Mouse (Mus musculus) embryonic facial prominence, embryonic 14.5 days (tissue): ENCODE measurements at regions not wholly inside any gene's neighbourhood (a gene's known extent, or its start where the extent isn't known, plus 50 kb on each side); places are given as distances from the start of the nearest gene placed in this dataset.

Experiments used
- ATAC-seq: fragments of 200-750 bp; cut with Nextera tagmentation; 2 replicates; pipeline ENCODE4 v1.8.0; 2017; ENCODE audit warnings: low read depth, moderate number of reproducible peaks, moderate TSS enrichment
- DNase-seq: peaks from one replicate; pipeline ENCODE4 v3.0.0-alpha.2; 2015; ENCODE audit warnings: low spot score
- H3K27ac ChIP-seq: fragments of 300-500 bp; sonication (generic); replicated peaks from 2 replicates; pipeline ENCODE4 v1.5.1; 2014; ENCODE audit warnings: low read depth, mild to moderate bottlenecking, low read length, moderate library complexity
- H3K27me3 ChIP-seq: fragments of 300-500 bp; sonication (generic); replicated peaks from 2 replicates; pipeline ENCODE4 v1.6.1; 2014; ENCODE audit warnings: low read length; ENCODE audit not compliant: control insufficient read depth, insufficient read depth
- H3K36me3 ChIP-seq: fragments of 300-500 bp; sonication (generic); 2 replicates; pipeline ENCODE4 v1.6.1; 2014; ENCODE audit warnings: low read length, mixed read lengths; ENCODE audit not compliant: control insufficient read depth, insufficient read depth
- H3K4me1 ChIP-seq: fragments of 300-500 bp; sonication (generic); 2 replicates; pipeline ENCODE4 v1.6.1; 2014; ENCODE audit warnings: antibody characterized with exemption, low read length; ENCODE audit not compliant: control insufficient read depth, insufficient read depth
- H3K4me2 ChIP-seq: fragments of 300-500 bp; sonication (generic); 2 replicates; pipeline ENCODE4 v1.6.1; 2014; ENCODE audit warnings: low read depth, mild to moderate bottlenecking, low read length, moderate library complexity, mixed read lengths
- H3K4me3 ChIP-seq: fragments of 300-500 bp; sonication (generic); 2 replicates; pipeline ENCODE4 v1.5.1; 2014; ENCODE audit warnings: low read depth, mild to moderate bottlenecking, low read length
- H3K9ac ChIP-seq: fragments of 300-500 bp; sonication (generic); 2 replicates; pipeline ENCODE4 v1.6.1; 2014; ENCODE audit warnings: low read depth, mild to moderate bottlenecking, low read length, moderate library complexity, mixed read lengths
- H3K9me3 ChIP-seq: fragments of 300-500 bp; sonication (generic); 2 replicates; pipeline ENCODE4 v1.6.1; 2016; ENCODE audit warnings: low read length; ENCODE audit not compliant: control insufficient read depth
- WGBS: fragments of 180-500 bp; shearing (Covaris S2); extraction: QIAGEN DNeasy Blood & Tissue Kit; methylation state at CpG from one replicate; pipeline ENCODE4 v1.1.7; 2014; 5-methylcytosine and 5-hydroxymethylcytosine counted together

GRCm38 (mm10) chr13:102343236-102343635, 350.1 kb upstream of the Cd180 start:
- no peak overlapping the region for H3K9ac ChIP-seq
- H3K4me1 ChIP-seq = peaks cover 4% of the 10 kb centered on the region; the same call in 1 of the 2 replicates
- no peak overlapping the region for H3K4me3 ChIP-seq
- H3K9me3 ChIP-seq = peaks cover 4% of the 10 kb centered on the region; the same call in 1 of the 2 replicates
- no peak for DNase-seq
- WGBS = 77% methylated on average over 2 of the region's 2 CpGs
- H3K27me3 ChIP-seq = no peaks in the 10 kb centered on the region
- H3K27ac ChIP-seq = no peak overlapping the region
- H3K36me3 ChIP-seq = no peaks in the 10 kb centered on the region
- ATAC-seq = no peak
- H3K4me2 ChIP-seq = no peak overlapping the region

- Histone ChIP-seq H3K27me3 (no peaks in the 10 kb centered on the region), H3K4me1 (peaks cover 4% of the 10 kb centered on the region; the same call in 1 of the 2 replicates), H3K9me3 (no peaks in the 10 kb centered on the region), H3K9ac (no peak overlapping the region), H3K4me3 (no peak overlapping the region), H3K4me2 (no peak overlapping the region), H3K36me3 (no peaks in the 10 kb centered on the region), H3K27ac (no peak overlapping the region)
- WGBS = 43% methylated on average over 5 of the region's 5 CpGs
- no peak for ATAC-seq
- DNase-seq = peak; percentile 26
Measured at GRCm38 (mm10) chr13:102344606-102345269, 348.6 kb upstream of the Cd180 start.

DNA sequence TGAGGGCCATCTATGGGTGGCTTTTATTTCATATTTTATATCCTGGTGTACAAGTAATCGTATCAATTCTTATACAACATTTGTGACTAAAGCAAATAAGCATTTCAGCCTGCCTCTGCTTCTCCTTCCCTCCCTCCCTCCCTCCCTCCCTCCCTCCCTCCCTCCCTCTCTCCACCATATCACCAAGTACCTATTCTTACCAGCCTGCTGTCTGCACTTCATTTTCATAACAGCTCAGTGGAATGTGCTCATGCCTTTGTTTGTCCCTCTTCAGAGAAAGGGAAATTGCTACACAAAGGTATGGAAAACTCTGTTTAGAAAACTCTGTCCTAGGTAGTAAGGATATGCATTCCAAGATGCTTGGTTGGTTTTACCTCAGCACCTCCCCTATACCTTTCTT, 343.9 kb upstream of the Cd180 start:
- Histone ChIP-seq H3K9ac (no peak overlapping the region), H3K27ac (no peak overlapping the region), H3K36me3 (no peaks in the 10 kb centered on the region), H3K4me1 (peaks cover 10% of the 10 kb centered on the region), H3K4me2 (no peak overlapping the region), H3K27me3 (no peaks in the 10 kb centered on the region), H3K4me3 (no peak overlapping the region), H3K9me3 (no peaks in the 10 kb centered on the region)
- no peak for DNase-seq
- ATAC-seq = no peak
- WGBS = 91% methylated on average over 1 of the region's 1 CpGs

- Histone ChIP-seq H3K4me1 (peaks cover 7% of the 10 kb centered on the region), H3K9me3 (no peaks in the 10 kb centered on the region), H3K27me3 (no peaks in the 10 kb centered on the region), H3K27ac (no peak overlapping the region; the same call in 1 of the 2 replicates), H3K4me3 (no peak overlapping the region), H3K36me3 (no peaks in the 10 kb centered on the region), H3K4me2 (no peak overlapping the region), H3K9ac (no peak overlapping the region)
- ATAC-seq (peak; percentile 47; the same call in 1 of the 2 replicates), DNase-seq (peak; percentile 68)
- WGBS = 36% methylated on average over 10 of the region's 10 CpGs
Measured at GRCm38 (mm10) chr13:102352073-102352854, 341.1 kb upstream of the Cd180 start.

- no peaks in the 10 kb centered on the region for H3K9me3 ChIP-seq
- no peak for ATAC-seq
- H3K36me3 ChIP-seq = no peaks in the 10 kb centered on the region
- no peak overlapping the region for H3K9ac ChIP-seq
- no peak overlapping the region for H3K27ac ChIP-seq
- no peak overlapping the region for H3K4me2 ChIP-seq
- peaks cover 7% of the 10 kb centered on the region for H3K4me1 ChIP-seq
- WGBS = 27% methylated on average over 1 of the region's 1 CpGs
- DNase-seq = peak; percentile 85
- H3K4me3 ChIP-seq = no peak overlapping the region
- no peaks in the 10 kb centered on the region for H3K27me3 ChIP-seq
Measured at GRCm38 (mm10) chr13:102355569-102355968, 337.8 kb upstream of the Cd180 start.

DNA sequence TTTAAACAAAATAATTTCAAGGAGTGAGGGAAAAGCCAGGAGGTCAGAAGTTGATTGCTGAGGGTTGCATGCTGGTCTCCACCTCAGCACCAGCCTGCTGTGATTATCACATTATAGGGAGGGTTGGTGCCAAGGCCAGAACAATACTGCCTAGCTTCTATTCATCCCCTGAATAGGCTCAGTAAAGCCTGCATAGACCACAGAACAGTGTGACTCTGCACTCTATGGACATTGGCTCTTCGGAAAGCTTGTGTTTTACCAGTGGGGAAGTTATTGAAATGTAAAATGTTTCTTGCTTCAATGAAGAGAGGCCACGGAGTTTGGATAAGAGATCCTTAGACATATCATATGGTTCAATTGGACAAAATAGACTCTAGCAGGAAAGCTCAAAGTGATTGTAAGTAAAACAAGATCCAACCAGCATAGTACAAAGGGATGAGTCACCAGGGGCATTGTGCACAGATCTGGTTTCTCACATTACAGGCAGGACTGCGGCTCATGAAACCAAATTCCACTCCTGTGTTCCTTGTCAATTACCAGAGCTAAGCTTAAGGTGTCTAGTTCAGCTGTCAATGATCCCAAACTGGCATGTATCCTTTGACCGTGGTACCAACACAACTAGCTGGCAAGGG, 320.8 kb upstream of the Cd180 start:
- ATAC-seq (peak; percentile 44; the same call in 1 of the 2 replicates), DNase-seq (peak; percentile 58)
- Histone ChIP-seq H3K4me3 (no peak overlapping the region), H3K27ac (no peak overlapping the region), H3K4me2 (no peak overlapping the region), H3K36me3 (no peaks in the 10 kb centered on the region), H3K9ac (no peak overlapping the region), H3K4me1 (peaks cover 3% of the 10 kb centered on the region; the same call in 1 of the 2 replicates), H3K9me3 (no peaks in the 10 kb centered on the region), H3K27me3 (no peaks in the 10 kb centered on the region)
- WGBS = 57% methylated on average over 4 of the region's 4 CpGs

DNA sequence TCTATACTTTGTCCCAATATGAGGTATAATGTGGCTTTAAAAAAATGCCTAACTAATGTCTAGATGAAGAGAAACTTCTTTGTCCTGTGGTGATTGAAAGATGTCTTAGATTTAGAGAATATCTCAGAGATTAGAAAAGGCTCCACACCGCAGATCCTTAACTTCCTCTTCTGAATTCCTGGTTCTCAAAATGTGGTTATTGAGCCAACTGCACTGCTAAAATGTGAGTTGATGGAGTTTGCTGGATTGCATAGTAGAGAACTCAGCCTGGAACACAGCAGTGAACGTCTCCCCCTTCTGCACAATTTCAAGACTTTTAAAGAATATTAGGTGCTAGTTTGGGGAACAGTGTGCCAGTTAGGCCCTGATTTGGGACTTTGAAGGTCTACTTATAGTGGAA, 312.7 kb upstream of the Cd180 start:
- Histone ChIP-seq H3K9ac (no peak overlapping the region), H3K4me1 (no peaks in the 10 kb centered on the region), H3K9me3 (no peaks in the 10 kb centered on the region), H3K4me3 (no peak overlapping the region), H3K27ac (no peak overlapping the region), H3K36me3 (no peaks in the 10 kb centered on the region), H3K27me3 (no peaks in the 10 kb centered on the region), H3K4me2 (no peak overlapping the region)
- DNase-seq = no peak
- no peak for ATAC-seq
- 84% methylated on average over 2 of the region's 2 CpGs for WGBS

DNA sequence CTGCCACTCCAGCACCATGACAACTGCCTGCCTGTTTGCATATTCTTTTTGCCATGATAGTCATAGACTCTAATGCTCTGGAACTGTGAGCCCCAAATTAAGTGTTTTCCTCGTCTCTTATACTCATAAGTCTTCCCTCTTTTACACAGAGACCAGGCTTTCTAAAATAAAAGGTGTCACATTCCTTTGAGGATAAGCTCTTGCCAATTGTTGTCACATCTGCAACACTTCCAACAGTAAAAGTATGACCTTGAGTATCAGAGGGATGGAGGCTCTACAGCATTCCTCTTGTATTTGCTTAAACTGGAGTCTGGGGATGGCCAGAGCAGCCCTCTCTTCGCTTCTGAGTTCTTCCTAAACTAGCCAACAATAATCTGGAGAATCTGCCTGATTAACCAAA, 301.4 kb upstream of the Cd180 start:
- Histone ChIP-seq H3K27me3 (no peaks in the 10 kb centered on the region), H3K9ac (no peak overlapping the region), H3K4me2 (no peak overlapping the region), H3K27ac (no peak overlapping the region), H3K4me1 (no peaks in the 10 kb centered on the region), H3K9me3 (no peaks in the 10 kb centered on the region), H3K36me3 (no peaks in the 10 kb centered on the region), H3K4me3 (no peak overlapping the region)
- ATAC-seq (no peak), DNase-seq (no peak)
- 76% methylated on average over 2 of the region's 2 CpGs for WGBS
